Mouse (Mus musculus) 416B (cell line): ENCODE data around the gene Cacna1s.

Experiments
- DNase-seq: peaks from one replicate; pipeline ENCODE4 v3.0.0; 2011; ENCODE audit warnings: low read depth

Gene Cacna1s

GRCm38 (mm10) chr1:136051465-136051864 lies 1.1 kb upstream of the Cacna1s start:
- peak; percentile 48 for DNase-seq

GRCm38 (mm10) chr1:136055771-136056170 lies 3.2 kb downstream of the Cacna1s start:
- no peak for DNase-seq

- DNase-seq = no peak
Observed at GRCm38 (mm10) chr1:136058594-136058993, 6.0 kb downstream of the Cacna1s start.

- DNase-seq = no peak
Observed at GRCm38 (mm10) chr1:136061041-136061789, 8.7 kb downstream of the Cacna1s start.

GRCm38 (mm10) chr1:136061790-136062141 lies 9.2 kb downstream of the Cacna1s start:
- no peak for DNase-seq

GRCm38 (mm10) chr1:136063991-136064390 lies 11.4 kb downstream of the Cacna1s start:
- no peak for DNase-seq

GRCm38 (mm10) chr1:136066621-136067020 lies 14.1 kb downstream of the Cacna1s start:
- no peak for DNase-seq

- DNase-seq = no peak
Observed at GRCm38 (mm10) chr1:136067579-136067978, 15.0 kb downstream of the Cacna1s start.

- peak; percentile 53 for DNase-seq
Observed at GRCm38 (mm10) chr1:136076086-136076485, 23.5 kb downstream of the Cacna1s start.

- DNase-seq = no peak
Observed at GRCm38 (mm10) chr1:136077656-136078055, 25.1 kb downstream of the Cacna1s start.

GRCm38 (mm10) chr1:136081161-136081560 lies 28.6 kb downstream of the Cacna1s start:
- no peak for DNase-seq

- no peak for DNase-seq
Observed at GRCm38 (mm10) chr1:136085988-136086685, 33.6 kb downstream of the Cacna1s start.

GRCm38 (mm10) chr1:136089368-136090165 lies 37.0 kb downstream of the Cacna1s start:
- DNase-seq = no peak

GRCm38 (mm10) chr1:136093726-136094125 lies 41.2 kb downstream of the Cacna1s start:
- no peak for DNase-seq

GRCm38 (mm10) chr1:136094807-136095206 lies 42.3 kb downstream of the Cacna1s start:
- no peak for DNase-seq

GRCm38 (mm10) chr1:136102094-136102493 lies 49.5 kb downstream of the Cacna1s start:
- DNase-seq = no peak

GRCm38 (mm10) chr1:136102551-136102950 lies 50.0 kb downstream of the Cacna1s start:
- DNase-seq = no peak

- no peak for DNase-seq
Observed at GRCm38 (mm10) chr1:136102981-136103380, 50.4 kb downstream of the Cacna1s start.

- no peak for DNase-seq
Observed at GRCm38 (mm10) chr1:136103696-136104095, 51.1 kb downstream of the Cacna1s start.

GRCm38 (mm10) chr1:136104741-136105140 lies 52.2 kb downstream of the Cacna1s start:
- DNase-seq = no peak

GRCm38 (mm10) chr1:136109464-136109863 lies 56.9 kb downstream of the Cacna1s start:
- DNase-seq = no peak

- peak; percentile 67 for DNase-seq
Observed at GRCm38 (mm10) chr1:136116183-136116582, 63.6 kb downstream of the Cacna1s start.

GRCm38 (mm10) chr1:136117069-136117468 lies 64.5 kb downstream of the Cacna1s start:
- no peak for DNase-seq
